Mouse (Mus musculus) MEL (cell line): ENCODE measurements around the gene Arhgef9. TPM values are rescaled to one million over a fixed set of nuclear protein-coding genes. Genes with fewer than 3 reads are reported as not detected.

Experiments used
- DNase-seq: peaks from one replicate; pipeline ENCODE4 v3.0.0; 2011; ENCODE audit warnings: low read depth, low spot score
- H3K27ac ChIP-seq: 2 replicates; pipeline ENCODE4 v1.5.1; 2012; ENCODE audit warnings: low read depth, mild to moderate bottlenecking, control low read depth, low read length, moderate library complexity; ENCODE audit not compliant: control insufficient read depth
- H3K27me3 ChIP-seq, 2 experiments: fragments of 150-350 bp in 1 of 2; sonication (generic) in 1 of 2; 2 replicates each; pipeline ENCODE4 v1.6.1; 2012; ENCODE audit warnings: low read length in 2 of 2, mild to moderate bottlenecking in 2 of 2, improper control_type of control experiment in 1 of 2, moderate library complexity in 1 of 2; ENCODE audit not compliant: insufficient read depth in 2 of 2, control insufficient read depth in 1 of 2
- H3K36me3 ChIP-seq, 2 experiments: 2 replicates each; pipeline ENCODE4 v1.6.1; 2012 to 2014; ENCODE audit warnings: low read length in 2 of 2, improper control_type of control experiment in 1 of 2, inconsistent platforms in 1 of 2, mild to moderate bottlenecking in 1 of 2; ENCODE audit not compliant: insufficient read depth in 2 of 2, control insufficient read depth in 1 of 2
- H3K4me1 ChIP-seq, 2 experiments: fragments of 150-350 bp in 1 of 2; sonication (generic) in 1 of 2; 2 replicates each; pipeline ENCODE4 v1.6.1; 2012; ENCODE audit warnings: low read length in 2 of 2, improper control_type of control experiment in 1 of 2, mild to moderate bottlenecking in 1 of 2; ENCODE audit not compliant: insufficient read depth in 2 of 2, control insufficient read depth in 1 of 2
- H3K4me3 ChIP-seq, 2 experiments: fragments of 150-350 bp in 1 of 2; sonication (generic) in 1 of 2; 2 replicates each; pipeline ENCODE4 v1.5.1; 2012; ENCODE audit warnings: low read depth in 2 of 2, low read length in 2 of 2, mild to moderate bottlenecking in 2 of 2, moderate library complexity in 2 of 2, control low read depth in 1 of 2, improper control_type of control experiment in 1 of 2; ENCODE audit not compliant: control insufficient read depth in 1 of 2, insufficient read depth in 1 of 2
- H3K79me2 ChIP-seq: 2 replicates; pipeline ENCODE4 v1.6.1; 2012; ENCODE audit warnings: mild to moderate bottlenecking, low read length, moderate library complexity; ENCODE audit not compliant: control insufficient read depth, poor library complexity, insufficient read depth
- H3K9ac ChIP-seq: 2 replicates; pipeline ENCODE4 v1.6.1; 2012; ENCODE audit warnings: low read depth, mild to moderate bottlenecking, control low read depth, low read length, moderate library complexity; ENCODE audit not compliant: control insufficient read depth, poor library complexity, severe bottlenecking
- H3K9me3 ChIP-seq: fragments of 150-350 bp; sonication (generic); replicated peaks from 2 replicates; pipeline ENCODE4 v1.6.1; 2012; ENCODE audit warnings: mild to moderate bottlenecking, low read length, improper control_type of control experiment, moderate library complexity; ENCODE audit not compliant: insufficient read depth
- CHD1 ChIP-seq: IDR thresholded peaks from 2 replicates; pipeline ENCODE4 v1.6.1; 2012; ENCODE audit warnings: low read depth, mild to moderate bottlenecking, inconsistent platforms, low read length, improper control_type of control experiment
- CHD2 ChIP-seq: IDR thresholded peaks from 2 replicates; pipeline ENCODE4 v1.6.1; 2011; ENCODE audit warnings: low read length, improper control_type of control experiment
- E2F4 ChIP-seq: IDR thresholded peaks from 2 replicates; pipeline ENCODE4 v1.6.1; 2011; ENCODE audit warnings: low read depth, low read length, improper control_type of control experiment, borderline replicate concordance
- ELF1 ChIP-seq: IDR thresholded peaks from 2 replicates; pipeline ENCODE4 v1.6.1; 2014; ENCODE audit warnings: low read depth, mild to moderate bottlenecking, inconsistent platforms, low read length, improper control_type of control experiment, moderate library complexity
- ETS1 ChIP-seq: IDR thresholded peaks from 2 replicates; pipeline ENCODE4 v1.6.1; 2012; ENCODE audit warnings: low read depth, mild to moderate bottlenecking, inconsistent platforms, low read length, improper control_type of control experiment, moderate library complexity
- HCFC1 ChIP-seq: IDR thresholded peaks from 2 replicates; pipeline ENCODE4 v1.6.1; 2012; ENCODE audit warnings: low read depth, mild to moderate bottlenecking, inconsistent platforms, low read length, improper control_type of control experiment, moderate library complexity
- KAT2A ChIP-seq: conservative IDR thresholded peaks from 2 replicates; pipeline ENCODE4 v1.6.1; 2012; ENCODE audit warnings: low read depth, low read length, improper control_type of control experiment, inconsistent platforms
- MAFK ChIP-seq: IDR thresholded peaks from 2 replicates; pipeline ENCODE4 v1.6.1; 2011; ENCODE audit warnings: low read depth, mild to moderate bottlenecking, low read length, improper control_type of control experiment, borderline replicate concordance
- MAZ ChIP-seq: IDR thresholded peaks from 2 replicates; pipeline ENCODE4 v1.6.1; 2012; ENCODE audit warnings: low read depth, mild to moderate bottlenecking, inconsistent platforms, low read length, improper control_type of control experiment
- MEF2A ChIP-seq: IDR thresholded peaks from 2 replicates; pipeline ENCODE4 v1.6.1; 2014; ENCODE audit warnings: low read depth, mild to moderate bottlenecking, inconsistent platforms, low read length, improper control_type of control experiment; ENCODE audit not compliant: poor library complexity, insufficient replicate concordance, severe bottlenecking; ENCODE audit errors: extremely low read depth
- MYB ChIP-seq: IDR thresholded peaks from 2 replicates; pipeline ENCODE4 v1.6.1; 2011; ENCODE audit warnings: mild to moderate bottlenecking, low read depth, low read length, improper control_type of control experiment
- MYC ChIP-seq: IDR thresholded peaks from 2 replicates; pipeline ENCODE4 v1.6.1; 2011; ENCODE audit warnings: low read depth, mild to moderate bottlenecking, low read length, improper control_type of control experiment, moderate library complexity
- NELFE ChIP-seq: IDR thresholded peaks from 2 replicates; pipeline ENCODE4 v1.6.1; 2011; ENCODE audit warnings: low read depth, low read length, improper control_type of control experiment
- NRF1 ChIP-seq: IDR thresholded peaks from 2 replicates; pipeline ENCODE4 v1.6.1; 2014; ENCODE audit warnings: low read depth, mild to moderate bottlenecking, inconsistent platforms, low read length, improper control_type of control experiment, moderate library complexity; ENCODE audit not compliant: poor library complexity, insufficient read depth, severe bottlenecking
- POLR2AphosphoS5 ChIP-seq: IDR thresholded peaks from 2 replicates; pipeline ENCODE4 v1.6.1; 2012; ENCODE audit warnings: low read depth, borderline replicate concordance, mild to moderate bottlenecking, inconsistent platforms, low read length, moderate library complexity, mixed read lengths
- SIN3A ChIP-seq: IDR thresholded peaks from 2 replicates; pipeline ENCODE4 v1.6.1; 2012; ENCODE audit warnings: low read length, improper control_type of control experiment, inconsistent platforms
- TAL1 ChIP-seq: IDR thresholded peaks from 2 replicates; pipeline ENCODE4 v1.6.1; 2012; ENCODE audit warnings: mild to moderate bottlenecking, inconsistent platforms, low read length, moderate library complexity, mixed read lengths
- UBTF ChIP-seq: IDR thresholded peaks from 2 replicates; pipeline ENCODE4 v1.6.1; 2012; ENCODE audit warnings: low read depth, mild to moderate bottlenecking, inconsistent platforms, low read length, improper control_type of control experiment, moderate library complexity, borderline replicate concordance; ENCODE audit not compliant: insufficient read depth
- USF1 ChIP-seq: IDR thresholded peaks from 2 replicates; pipeline ENCODE4 v1.6.1; 2014; ENCODE audit warnings: low read depth, mild to moderate bottlenecking, inconsistent platforms, low read length, improper control_type of control experiment, moderate library complexity
- ZNF384 ChIP-seq: IDR thresholded peaks from 2 replicates; pipeline ENCODE4 v1.6.1; 2012; ENCODE audit warnings: low read depth, mild to moderate bottlenecking, inconsistent platforms, low read length, improper control_type of control experiment
- polyA plus RNA-seq, 2 experiments: library from polyadenylated mRNA; stranded (reverse) in 1 of 2; unstranded in 1 of 2; fragments of >175 nt in 1 of 2; fragments of >200 nt in 1 of 2; gene quantifications; 2 replicates each; pipeline versions ENCODE4 v1.2.1 to v1.2.4; 2012; ENCODE audit warnings: low replicate concordance in 2 of 2, low read depth in 1 of 2; ENCODE audit not compliant: insufficient read length in 2 of 2, insufficient read depth in 1 of 2, missing spikeins in 1 of 2
- total RNA-seq: library from RNA; depleted of rRNA; stranded (reverse); fragments of 300-350 nt; gene quantifications from 2 replicates; pipeline ENCODE4 v1.2.3, GENCODE M21; 2012

Gene Arhgef9
- total and polyA plus RNA-seq, 3 experiments = 0.08 TPM; not detected in 2

- Histone ChIP-seq H3K9me3 (no peaks in the 10 kb centered on the region), H3K4me3 (peak overlapping the region; percentile 65 to 75), H3K36me3 (no peaks in the 10 kb centered on the region), H3K4me1 (peaks cover 0 to 4% of the 10 kb centered on the region in 2 experiments; a peak in 1 of 4 replicates), H3K79me2 (no peaks in the 10 kb centered on the region), H3K27ac (no peak overlapping the region), H3K27me3 (no peaks in the 10 kb centered on the region), H3K9ac (peak overlapping the region; percentile 67)
- peak; percentile 88 for DNase-seq
- TF ChIP-seq UBTF (no peak), SIN3A (0 out of 2 replicates have a peak, but pooled peaks have one; percentile 16), HCFC1 (0 out of 2 replicates have a peak, but pooled peaks have one; percentile 46), ETS1 (0 out of 2 replicates have a peak, but pooled peaks have one; percentile 14), CHD1 (0 out of 2 replicates have a peak, but pooled peaks have one; percentile 70), NELFE (0 out of 2 replicates have a peak, but pooled peaks have one; percentile 20), MAZ (peak; percentile 48; the same call in 1 of the 2 replicates), NRF1 (peak; percentile 68), CHD2 (peak; percentile 69; the same call in 1 of the 2 replicates), E2F4 (no peak)
Observed at GRCm38 (mm10) chrX:95166317-95166716, 30.3 kb downstream of the Arhgef9 start.

- Histone ChIP-seq H3K27ac (no peak overlapping the region), H3K9me3 (no peaks in the 10 kb centered on the region), H3K36me3 (no peaks in the 10 kb centered on the region), H3K4me1 (peaks cover 0 to 4% of the 10 kb centered on the region in 2 experiments; a peak in 1 of 4 replicates), H3K4me3 (peak overlapping the region; percentile 65 to 75), H3K79me2 (no peaks in the 10 kb centered on the region), H3K27me3 (no peaks in the 10 kb centered on the region), H3K9ac (peak overlapping the region; percentile 67)
- DNase-seq = no peak
- no peak for TF ChIP-seq TAL1
- no peak for TF ChIP-seq MEF2A
- no peak for TF ChIP-seq MYC
- no peak for TF ChIP-seq MAZ
- TF ChIP-seq USF1 = no peak
- no peak for TF ChIP-seq MYB
- TF ChIP-seq ELF1 = no peak
- no peak for TF ChIP-seq CHD1
- no peak for TF ChIP-seq ETS1
- no peak for TF ChIP-seq KAT2A
- no peak for TF ChIP-seq POLR2AphosphoS5
- no peak for TF ChIP-seq MAFK
- TF ChIP-seq ZNF384 = no peak
- TF ChIP-seq NRF1 = no peak
Observed at GRCm38 (mm10) chrX:95165671-95166127, 31.0 kb downstream of the Arhgef9 start.
